Mouse (Mus musculus): ENCODE measurements at regions not wholly inside any gene's neighbourhood (a gene's known extent, or its start where the extent isn't known, plus 50 kb on each side); places are given as distances from the start of the nearest gene placed in this dataset.

- TF ChIP-seq CTCF (IDR thresholded peaks at IDR 0.05; ENCODE audit: control insufficient read depth, insufficient read depth, insufficient read length) (no peak), MAX (IDR thresholded peaks at IDR 0.05) (no peak), USF1 (IDR thresholded peaks at IDR 0.05; ENCODE audit: low read depth) (no peak)
Observed at GRCm38 (mm10) chr4:33660553-33660952, 263.8 kb upstream of the Cnr1 start.
